Mouse (Mus musculus) skeletal muscle tissue, adult 2 months (tissue): ENCODE measurements at regions not wholly inside any gene's neighbourhood (a gene's known extent, or its start where the extent isn't known, plus 50 kb on each side); places are given as distances from the start of the nearest gene placed in this dataset.
A peak's percentile ranks its signal among the peaks of the same experiment; 100 is the strongest.

ENCODE experiments used
- DNase-seq: peaks from one replicate; pipeline ENCODE4 v3.0.0-alpha.2; 2012; ENCODE audit warnings: low read depth, low spot score

- no peak for DNase-seq
These were observed 88.7 kb upstream of the Hdac4 start for GRCm38 (mm10) chr1:92284155-92284554.

- DNase-seq = no peak
These were observed 81.8 kb upstream of the Hdac4 start for GRCm38 (mm10) chr1:92277199-92277747.

GRCm38 (mm10) chr1:92275388-92275787 is 79.9 kb upstream of the Hdac4 start:
- no peak for DNase-seq

GRCm38 (mm10) chr1:92273760-92274159 is 78.3 kb upstream of the Hdac4 start:
- no peak for DNase-seq

- no peak for DNase-seq
These were observed 76.3 kb upstream of the Hdac4 start for GRCm38 (mm10) chr1:92271676-92272291.

GRCm38 (mm10) chr1:92270486-92271058 is 75.1 kb upstream of the Hdac4 start:
- DNase-seq = peak; percentile 50

GRCm38 (mm10) chr1:92269464-92269863 is 74.0 kb upstream of the Hdac4 start:
- no peak for DNase-seq

GRCm38 (mm10) chr1:92264941-92265340 is 69.4 kb upstream of the Hdac4 start:
- DNase-seq = peak; percentile 63

- no peak for DNase-seq
These were observed 64.4 kb upstream of the Hdac4 start for GRCm38 (mm10) chr1:92259715-92260392.

- no peak for DNase-seq
These were observed 62.5 kb upstream of the Hdac4 start for GRCm38 (mm10) chr1:92258026-92258425.

GRCm38 (mm10) chr1:92253086-92253485 is 57.6 kb upstream of the Hdac4 start:
- DNase-seq = no peak

- DNase-seq = no peak
These were observed 55.3 kb upstream of the Hdac4 start for GRCm38 (mm10) chr1:92250594-92251463.
